Mouse (Mus musculus) CD4-positive, CD25-positive, alpha-beta regulatory T cell, adult 4 months (primary cell): ENCODE measurements around the gene Gm11214. TPM values are rescaled to one million over a fixed set of nuclear protein-coding genes. Genes with fewer than 3 reads are reported as not detected.

Experiments
- ATAC-seq: one replicate; pipeline ENCODE4 v1.8.0; 2017
- polyA plus RNA-seq, 2 experiments: library from polyadenylated mRNA; unstranded; fragments of 100-300 nt; shearing (Covaris generic); gene quantifications; one replicate each; pipeline ENCODE4 v1.2.1; 2017

Gene Gm11214
- polyA plus RNA-seq, 2 experiments from 2014 or later: 0.67 TPM; not detected in 1

DNA sequence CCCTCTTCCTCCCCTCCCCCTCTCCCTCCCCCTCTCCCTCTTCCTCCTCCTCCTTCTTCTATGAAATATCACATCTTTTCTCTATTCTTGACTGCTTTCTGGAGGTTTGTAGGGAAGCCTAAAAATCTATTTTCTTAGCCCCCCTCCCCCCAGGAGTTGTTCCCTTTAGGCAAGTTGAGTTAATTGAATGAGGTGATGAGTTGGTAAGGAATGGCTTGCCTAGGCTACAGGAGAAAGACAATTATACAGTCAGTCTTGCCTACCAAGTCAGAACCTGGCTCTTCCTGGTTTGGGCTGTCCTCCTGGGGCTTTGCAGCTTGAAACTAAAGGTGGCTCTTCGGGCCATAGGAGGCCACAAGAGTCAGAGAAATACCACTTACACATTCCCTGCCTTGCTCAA lies 3.4 kb downstream of the Gm11214 start:
- ATAC-seq: peak; percentile 60

GRCm38 (mm10) chr4:63659086-63659485 lies 4.1 kb downstream of the Gm11214 start:
- peak; percentile 28 for ATAC-seq

GRCm38 (mm10) chr4:63654381-63654780 lies 8.8 kb downstream of the Gm11214 start:
- ATAC-seq: no peak

- ATAC-seq: peak; percentile 43
Measured at GRCm38 (mm10) chr4:63643956-63644726, 19.0 kb downstream of the Gm11214 start.

GRCm38 (mm10) chr4:63639842-63640241 lies 23.3 kb downstream of the Gm11214 start:
- ATAC-seq: peak; percentile 29

DNA sequence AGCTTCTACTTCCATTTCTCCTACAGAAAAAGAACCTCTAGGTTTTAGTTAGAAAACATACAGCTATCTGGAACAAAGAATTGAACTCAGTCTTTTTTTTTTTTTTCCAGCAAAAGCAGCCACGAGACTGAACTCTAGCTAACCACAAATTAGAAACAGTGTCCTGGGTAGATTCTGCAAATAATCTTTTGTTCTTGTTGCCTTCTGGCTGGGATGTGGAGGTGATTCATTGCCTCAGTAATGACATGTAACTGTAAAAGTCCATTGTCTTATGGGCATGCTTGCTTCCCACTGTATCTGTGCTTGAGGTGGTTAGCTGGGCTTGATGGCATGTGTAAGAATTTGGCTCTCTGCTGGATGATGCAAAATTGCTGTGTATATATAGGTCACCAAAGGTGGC lies 24.6 kb downstream of the Gm11214 start:
- no peak for ATAC-seq

DNA sequence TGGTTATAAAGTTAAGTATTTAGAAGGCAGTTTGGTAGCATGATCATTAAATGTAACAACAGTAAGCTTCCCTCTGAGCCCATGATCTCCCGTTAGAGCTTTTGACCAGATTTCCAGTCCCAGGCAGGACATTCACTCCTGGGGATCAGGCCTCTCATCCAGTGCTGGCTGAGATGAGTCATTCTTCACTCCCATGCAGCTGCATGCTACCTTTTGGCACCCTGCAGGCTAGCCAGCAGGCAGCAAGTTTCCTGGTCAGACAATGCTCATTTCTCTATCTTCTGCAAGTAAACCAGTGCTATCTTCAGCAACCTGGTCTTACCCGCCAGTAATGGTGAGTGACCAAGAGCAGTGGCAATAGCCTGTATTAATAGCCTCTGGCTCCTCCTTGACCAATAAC lies 30.0 kb downstream of the Gm11214 start:
- ATAC-seq: no peak

DNA sequence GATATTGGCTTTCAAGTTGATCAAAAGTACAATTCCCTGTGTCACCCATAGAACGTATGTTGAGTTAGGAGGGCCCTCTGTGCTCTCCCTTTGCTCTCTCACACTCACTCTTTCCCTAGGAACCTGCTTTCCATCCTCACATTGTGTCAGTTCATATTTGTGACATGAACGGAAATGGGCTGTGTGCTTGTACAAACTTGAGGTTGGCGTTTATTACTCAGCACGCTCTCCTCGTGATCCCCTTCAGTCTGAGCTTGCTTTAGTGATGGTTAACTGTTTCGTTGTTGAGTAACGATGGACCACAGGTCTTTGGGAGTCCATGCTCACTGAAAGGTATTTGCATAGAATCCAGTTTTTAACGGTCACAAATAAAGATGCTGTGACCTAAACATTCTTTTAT lies 36.1 kb downstream of the Gm11214 start:
- peak; percentile 71 for ATAC-seq

- ATAC-seq: no peak
Measured at GRCm38 (mm10) chr4:63625563-63626080, 37.6 kb downstream of the Gm11214 start.

DNA sequence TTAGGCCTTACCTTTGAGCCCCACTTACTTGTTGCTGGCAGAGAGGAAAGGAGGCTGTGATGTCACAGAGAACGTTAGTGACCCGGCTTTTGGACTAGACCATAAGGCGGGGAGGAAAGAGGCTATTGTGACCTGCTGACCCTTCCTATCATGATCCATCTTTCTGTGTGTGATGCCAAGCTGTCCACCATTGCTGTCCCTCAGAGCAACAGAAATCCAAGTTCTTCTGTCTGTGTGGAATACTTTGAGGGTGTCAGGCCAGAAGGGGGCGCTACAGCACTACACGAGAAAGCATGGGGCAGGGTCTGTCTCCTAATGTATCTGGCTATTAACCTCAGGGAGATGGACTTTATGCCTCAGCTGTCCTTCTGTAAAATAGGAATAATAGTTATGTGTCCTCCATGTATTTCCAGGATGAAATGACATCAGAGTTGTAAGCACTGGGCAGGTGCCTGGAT lies 40.8 kb downstream of the Gm11214 start, which contains the start of gene Tex48:
Tex48 (minus strand) TSS at position 51 of the 458 bp plus-strand sequence.
- peak; percentile 49 for ATAC-seq

DNA sequence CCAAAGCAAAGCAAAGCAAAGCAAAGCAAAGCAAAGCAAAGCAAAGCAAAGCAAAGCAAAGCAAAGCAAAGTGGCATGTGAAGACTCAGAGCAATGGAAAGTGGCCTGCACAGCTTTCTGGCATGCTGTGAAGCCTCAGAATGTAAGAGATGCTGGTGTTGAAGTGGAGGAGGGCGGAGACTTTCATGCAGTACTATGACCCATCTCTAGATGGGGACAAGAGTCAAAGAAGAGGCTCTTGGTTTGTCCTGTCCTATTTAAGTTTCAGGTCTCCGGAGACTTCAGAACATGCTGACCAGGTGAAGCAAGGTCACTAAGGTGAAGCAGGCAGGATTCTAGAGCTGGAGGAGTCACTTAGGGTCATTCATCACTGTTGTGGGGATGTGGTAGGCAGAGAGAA lies 41.3 kb downstream of the Gm11214 start:
- ATAC-seq: no peak

Other genes starting within 250 kb of the Gm11214 start
- 1 to 10 TPM; 3.4 to 4.0 TPM for gene Whrn, start 167.4 kb downstream of the Gm11214 start, polyA plus RNA-seq
- 100 to 1,000 TPM; 198 to 222 TPM for gene Atp6v1g1, start 118.6 kb downstream of the Gm11214 start, polyA plus RNA-seq
- 10 to 100 TPM; 20.8 to 32.9 TPM for gene Tmem268, start 104.6 kb downstream of the Gm11214 start, polyA plus RNA-seq
- gene Gm11213, start 58.1 kb downstream of the Gm11214 start, polyA plus RNA-seq: not detected
- gene Tex48, start 41.0 kb downstream of the Gm11214 start, polyA plus RNA-seq: not detected
- gene Tnfsf15, start 81.7 kb upstream of the Gm11214 start, polyA plus RNA-seq: under 1 TPM; 0.18 to 0.38 TPM
- 10 to 100 TPM; 55.6 to 63.7 TPM for gene Tnfsf8, start 198.0 kb upstream of the Gm11214 start, polyA plus RNA-seq